Mouse (Mus musculus) E14TG2a.4 (cell line): ENCODE results near the gene Cfap99.

Source experiments
- CTCF ChIP-seq: conservative IDR thresholded peaks from 2 replicates; pipeline ENCODE4 v1.5.1; 2014; ENCODE audit warnings: low read length
- NANOG ChIP-seq: IDR thresholded peaks from 2 replicates; pipeline ENCODE4 v1.6.1; 2014; ENCODE audit warnings: borderline replicate concordance, low read length, mixed read lengths
- POU5F1 ChIP-seq: IDR thresholded peaks from 2 replicates; pipeline ENCODE4 v1.6.1; 2014; ENCODE audit warnings: low read length, borderline replicate concordance

- no peak for TF ChIP-seq CTCF
- TF ChIP-seq POU5F1, result no peak
- no peak for TF ChIP-seq NANOG
Measured at GRCm38 (mm10) chr5:34298937-34299535, 10.6 kb downstream of the Cfap99 start.
